Mouse (Mus musculus) heart, embryonic 14.5 days (tissue): ENCODE measurements around the gene Coro1b. TPM values are rescaled to one million over a fixed set of nuclear protein-coding genes. Genes with fewer than 3 reads are reported as not detected.

Source experiments
- ATAC-seq: fragments of 200-750 bp; cut with Nextera tagmentation; 2 replicates; pipeline ENCODE4 v1.8.0; 2017; ENCODE audit warnings: low read depth, moderate TSS enrichment; ENCODE audit not compliant: insufficient number of reproducible peaks, insufficient read depth, low FRiP score
- H3K27ac ChIP-seq, 2 experiments: fragments of 200-500 bp in 1 of 2; fragments of 300-500 bp in 1 of 2; sonication (generic) in 1 of 2; replicated peaks in 1 of 2; 2 replicates each; pipeline ENCODE4 v1.5.1; 2012 to 2014; ENCODE audit warnings: low read depth in 2 of 2, low read length in 2 of 2, control low read depth in 1 of 2, mild to moderate bottlenecking in 1 of 2, mixed read lengths in 1 of 2; ENCODE audit not compliant: control insufficient read depth in 1 of 2, insufficient read depth in 1 of 2
- H3K27me3 ChIP-seq: fragments of 300-500 bp; sonication (generic); 2 replicates; pipeline ENCODE4 v1.6.1; 2014; ENCODE audit warnings: mild to moderate bottlenecking, low read length, control low read depth; ENCODE audit not compliant: control insufficient read depth, insufficient read depth
- H3K36me3 ChIP-seq: fragments of 300-500 bp; sonication (generic); 2 replicates; pipeline ENCODE4 v1.6.1; 2014; ENCODE audit warnings: mild to moderate bottlenecking, control low read depth, low read length, mixed read lengths; ENCODE audit not compliant: control insufficient read depth, insufficient read depth
- H3K4me1 ChIP-seq, 2 experiments: fragments of 200-500 bp in 1 of 2; fragments of 300-500 bp in 1 of 2; sonication (generic) in 1 of 2; 2 replicates each; pipeline ENCODE4 v1.6.1; 2012 to 2014; ENCODE audit warnings: low read length in 2 of 2, control low read depth in 1 of 2, mixed read lengths in 1 of 2; ENCODE audit not compliant: control insufficient read depth in 2 of 2, insufficient read depth in 2 of 2
- H3K4me2 ChIP-seq: fragments of 300-500 bp; sonication (generic); 2 replicates; pipeline ENCODE4 v1.6.1; 2014; ENCODE audit warnings: mild to moderate bottlenecking, low read length
- H3K4me3 ChIP-seq, 2 experiments: fragments of 200-500 bp in 1 of 2; fragments of 300-500 bp in 1 of 2; sonication (generic) in 1 of 2; 2 replicates each; pipeline ENCODE4 v1.5.1; 2012 to 2014; ENCODE audit warnings: low read length in 2 of 2, mild to moderate bottlenecking in 2 of 2, control low read depth in 1 of 2, low read depth in 1 of 2, moderate library complexity in 1 of 2; ENCODE audit not compliant: control insufficient read depth in 1 of 2, insufficient read depth in 1 of 2
- H3K9ac ChIP-seq: fragments of 300-500 bp; sonication (generic); 2 replicates; pipeline ENCODE4 v1.6.1; 2014; ENCODE audit warnings: mild to moderate bottlenecking, low read length
- H3K9me3 ChIP-seq: fragments of 300-500 bp; sonication (generic); 2 replicates; pipeline ENCODE4 v1.6.1; 2016; ENCODE audit warnings: low read length, control low read depth; ENCODE audit not compliant: control insufficient read depth
- WGBS: fragments of 180-500 bp; shearing (Covaris S2); extraction: QIAGEN DNeasy Blood & Tissue Kit; methylation state at CpG from one replicate; pipeline ENCODE4 v1.1.7; 2014; 5-methylcytosine and 5-hydroxymethylcytosine counted together
- polyA plus RNA-seq: library from polyadenylated mRNA; unstranded; fragments of >200 nt; fragmentation: Nextera tagmentation; extraction: Ambion mirVana; gene quantifications from 2 replicates; pipeline ENCODE4 v1.2.1, GENCODE M21; 2014

The Coro1b gene
- polyA plus RNA-seq, 1 experiment from 2014 or later: 122 TPM

DNA sequence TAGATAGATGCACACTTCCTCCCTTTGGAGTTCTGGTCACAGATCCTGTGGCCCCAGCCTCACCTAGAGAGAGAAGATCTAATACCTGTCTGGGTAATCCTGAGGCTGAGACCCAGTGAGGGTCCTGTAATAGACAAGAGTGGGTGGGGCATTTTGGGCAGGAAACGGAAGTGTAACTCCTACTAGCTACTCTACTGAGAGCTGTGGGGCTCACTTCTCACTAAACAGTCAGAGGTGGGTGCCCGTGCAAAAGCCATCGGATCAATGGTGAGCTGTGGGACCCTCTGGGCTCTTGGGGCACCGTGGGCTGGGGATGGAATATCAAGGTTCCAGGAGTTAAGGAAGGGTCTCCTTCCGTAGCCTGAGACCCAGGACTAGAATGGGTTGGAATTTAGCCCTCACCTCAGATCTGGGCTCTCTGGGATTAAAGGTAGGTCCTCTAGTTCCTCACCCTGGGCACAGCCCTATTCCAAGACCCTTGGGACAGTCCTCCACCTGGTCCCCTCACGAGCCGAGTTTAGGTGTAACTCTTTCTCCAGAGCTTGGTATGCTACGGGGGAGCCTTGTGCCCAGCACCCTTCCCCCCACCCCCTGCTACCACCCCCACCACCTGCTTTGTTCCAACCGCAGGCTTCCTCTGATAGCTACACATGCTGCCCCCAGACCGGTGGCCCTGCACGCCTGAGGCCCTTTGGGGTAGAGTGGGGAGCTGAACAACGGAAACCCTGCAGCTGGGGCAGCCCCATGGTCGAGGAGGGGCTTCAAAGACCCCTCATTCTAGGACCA lies 6.2 kb downstream of the Coro1b start:
- no peaks in the 10 kb centered on the region for H3K9me3 ChIP-seq
- WGBS: 74% methylated on average over 13 of the region's 13 CpGs
- no peaks in the 10 kb centered on the region for H3K27me3 ChIP-seq
- H3K9ac ChIP-seq: no peak overlapping the region
- peaks cover 90% of the 10 kb centered on the region for H3K36me3 ChIP-seq
- ATAC-seq: no peak
- H3K4me3 ChIP-seq: no peak overlapping the region
- H3K4me2 ChIP-seq: no peak overlapping the region
- no peak overlapping the region for H3K27ac ChIP-seq
- H3K4me1 ChIP-seq: peaks cover 4 to 13% of the 10 kb centered on the region in 2 experiments

DNA sequence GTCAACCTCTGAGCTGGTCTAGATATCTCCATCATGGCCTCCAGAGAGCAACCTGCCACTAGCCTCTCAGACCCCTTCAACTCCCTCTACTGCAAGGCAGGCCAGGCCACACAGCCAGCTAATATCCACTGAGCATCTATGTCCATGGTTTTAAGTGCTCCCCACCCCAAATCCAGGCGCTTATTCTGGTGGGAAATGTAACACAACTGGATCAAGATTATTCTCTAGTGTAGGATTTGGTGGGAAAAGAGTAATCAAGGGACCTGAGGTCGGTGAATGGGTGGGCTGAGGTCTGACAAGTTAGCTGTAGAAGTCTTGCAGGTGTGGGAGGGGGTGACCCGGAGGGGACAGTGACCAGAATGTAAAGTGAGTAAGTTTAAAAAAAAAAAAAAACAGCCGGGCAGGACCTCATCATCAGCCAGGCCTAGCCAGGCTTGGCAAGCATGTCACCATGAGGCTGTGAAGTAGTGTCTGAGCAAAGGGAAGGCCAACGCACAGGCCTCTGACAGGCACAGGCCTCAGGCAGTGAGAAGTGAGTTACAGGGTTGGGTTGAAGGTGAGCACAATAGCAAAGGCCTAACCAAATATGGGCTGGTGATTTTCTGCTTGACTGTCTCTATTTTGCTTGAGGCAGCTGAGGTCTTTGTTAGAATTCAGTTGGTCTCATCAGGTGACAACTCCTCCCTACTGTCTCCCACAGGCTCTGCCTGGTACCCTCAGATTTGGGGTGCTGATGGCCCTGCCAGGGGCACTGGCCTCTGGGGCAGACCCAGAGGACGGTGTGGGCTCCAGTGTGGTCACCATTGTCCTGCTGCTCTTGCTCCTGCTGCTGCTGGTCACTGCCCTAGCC lies 7.0 kb downstream of the Coro1b start:
- peaks cover 3 to 11% of the 10 kb centered on the region in 2 experiments; a peak in 3 of 4 replicates for H3K4me1 ChIP-seq
- H3K9ac ChIP-seq: no peak overlapping the region
- WGBS: 84% methylated on average over 6 of the region's 6 CpGs
- H3K27me3 ChIP-seq: no peaks in the 10 kb centered on the region
- peaks cover 87% of the 10 kb centered on the region for H3K36me3 ChIP-seq
- H3K4me3 ChIP-seq: no peak overlapping the region
- no peak overlapping the region for H3K27ac ChIP-seq
- no peak overlapping the region for H3K4me2 ChIP-seq
- no peaks in the 10 kb centered on the region for H3K9me3 ChIP-seq
- no peak for ATAC-seq

DNA sequence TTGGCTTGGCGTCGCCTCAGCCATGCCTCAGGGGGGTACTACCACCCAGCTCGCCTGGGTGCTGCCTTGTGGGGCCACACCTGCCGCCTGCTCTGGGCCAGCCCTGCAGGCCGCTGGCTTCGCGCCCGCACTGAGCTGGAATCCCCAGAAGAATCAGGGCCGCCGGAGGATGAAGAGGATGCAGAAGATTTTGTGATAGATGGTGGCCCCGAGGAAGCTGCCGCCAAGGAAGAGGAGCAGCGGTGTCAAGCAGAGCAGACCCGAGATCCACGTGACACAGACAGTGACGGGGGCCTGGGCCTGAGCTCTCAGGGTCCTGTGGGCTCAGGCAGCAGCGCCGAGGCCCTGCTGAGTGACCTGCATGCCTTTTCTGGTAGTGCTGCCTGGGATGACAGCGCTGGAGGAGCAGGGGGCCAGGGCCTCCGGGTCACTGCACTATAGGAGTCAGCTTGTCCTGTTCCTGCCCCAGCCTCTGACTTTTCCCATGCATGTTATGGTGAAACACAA lies 7.7 kb downstream of the Coro1b start:
- Histone ChIP-seq H3K27ac (no peak overlapping the region), H3K9ac (no peak overlapping the region), H3K9me3 (no peaks in the 10 kb centered on the region), H3K4me1 (peaks cover 3 to 9% of the 10 kb centered on the region in 2 experiments; a peak in 3 of 4 replicates), H3K4me3 (no peak overlapping the region), H3K27me3 (no peaks in the 10 kb centered on the region), H3K4me2 (no peak overlapping the region), H3K36me3 (peaks cover 87% of the 10 kb centered on the region)
- 65% methylated on average over 20 of the region's 20 CpGs for WGBS
- ATAC-seq: no peak

- Histone ChIP-seq H3K9ac (no peak overlapping the region), H3K4me1 (peaks cover 2 to 3% of the 10 kb centered on the region in 2 experiments; a peak in 3 of 4 replicates), H3K9me3 (no peaks in the 10 kb centered on the region), H3K4me3 (no peak overlapping the region), H3K4me2 (no peak overlapping the region), H3K27ac (no peak overlapping the region), H3K27me3 (no peaks in the 10 kb centered on the region), H3K36me3 (peaks cover 88% of the 10 kb centered on the region)
- WGBS: 85% methylated on average over 12 of the region's 12 CpGs
- ATAC-seq: no peak
Observed at GRCm38 (mm10) chr19:4156771-4157170, 8.4 kb downstream of the Coro1b start.

GRCm38 (mm10) chr19:4159049-4159448 lies 10.6 kb downstream of the Coro1b start:
- H3K4me2 ChIP-seq: no peak overlapping the region
- 90% methylated on average over 8 of the region's 8 CpGs for WGBS
- H3K27me3 ChIP-seq: no peaks in the 10 kb centered on the region
- no peak for ATAC-seq
- no peaks in the 10 kb centered on the region for H3K9me3 ChIP-seq
- H3K4me1 ChIP-seq: peaks cover 4 to 8% of the 10 kb centered on the region in 2 experiments; a peak in 3 of 4 replicates
- H3K4me3 ChIP-seq: no peak overlapping the region
- peaks cover 70% of the 10 kb centered on the region for H3K36me3 ChIP-seq
- no peak overlapping the region for H3K27ac ChIP-seq
- H3K9ac ChIP-seq: no peak overlapping the region

- peak within 1 kb of the TSS in 1 of 2 experiments; percentile 37; a peak in 1 of 4 replicates for H3K27ac ChIP-seq
- peaks cover 14 to 21% of the 10 kb centered on the region in 2 experiments; a peak in 3 of 4 replicates for H3K4me1 ChIP-seq
- peak; percentile 70 for ATAC-seq
- peak within 1 kb of the TSS; percentile 95 for H3K4me2 ChIP-seq
- H3K9me3 ChIP-seq: no peaks in the 10 kb centered on the region
- H3K4me3 ChIP-seq: peak within 1 kb of the TSS; percentile 63 to 78
- no peaks in the 10 kb centered on the region for H3K27me3 ChIP-seq
- H3K9ac ChIP-seq: peak within 1 kb of the TSS; percentile 90
- 7% methylated on average over 42 of the region's 42 CpGs for WGBS
- peaks cover 39% of the 10 kb centered on the region for H3K36me3 ChIP-seq
Observed at GRCm38 (mm10) chr19:4162646-4163542, 14.5 kb downstream of the Coro1b start, which contains the start of gene Rps6kb2. Gene Rps6kb2, minus strand, starts transcription at chr19:4163354.

DNA sequence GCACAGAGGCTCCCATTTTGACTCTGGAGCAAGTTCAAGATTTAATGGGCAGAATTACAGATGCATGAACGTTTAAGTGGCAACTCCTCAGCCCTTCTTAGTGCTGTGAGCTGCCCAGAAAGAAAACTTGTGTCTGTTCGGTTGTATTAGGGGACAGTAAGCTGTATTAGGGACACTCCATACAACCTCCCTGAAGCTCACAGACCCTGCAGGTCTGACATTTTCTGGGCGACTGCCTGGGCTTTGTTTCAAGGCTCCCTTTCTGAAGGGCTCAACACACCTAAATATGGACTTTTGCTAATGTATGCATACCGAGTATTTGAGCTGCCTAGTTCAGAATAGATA lies 15.1 kb downstream of the Coro1b start:
- Histone ChIP-seq H3K4me1 (peaks cover 14 to 21% of the 10 kb centered on the region in 2 experiments; a peak in 3 of 4 replicates), H3K4me2 (peak overlapping the region; percentile 95), H3K4me3 (peak overlapping the region; percentile 63 to 78), H3K36me3 (peaks cover 33% of the 10 kb centered on the region), H3K9ac (peak overlapping the region; percentile 90), H3K9me3 (no peaks in the 10 kb centered on the region), H3K27me3 (no peaks in the 10 kb centered on the region), H3K27ac (peak overlapping the region in 1 of 2 experiments; percentile 37; a peak in 1 of 4 replicates)
- WGBS: 33% methylated on average over 4 of the region's 4 CpGs
- no peak for ATAC-seq
